Mouse (Mus musculus) adrenal gland, postnatal 36 days (tissue): ENCODE results near the gene Rtl5. TPM values are rescaled to one million over a fixed set of nuclear protein-coding genes. Genes with fewer than 3 reads are reported as not detected.

Experiments
- total RNA-seq, 2 experiments: library from RNA; stranded (reverse); gene quantifications; 2 replicates each; pipeline ENCODE4 v1.2.3; 2021

Gene Rtl5
- total RNA-seq, 2 experiments from 2014 or later = 7.3 to 9.6 TPM

Other genes with a start within 250 kb of the Rtl5 start
- gene Nhsl2, start 221.9 kb downstream of the Rtl5 start, total RNA-seq = 1 to 10 TPM; 3.6 to 7.1 TPM
- 10 to 100 TPM; 58.7 to 59.6 TPM for gene Pin4, start 48.1 kb upstream of the Rtl5 start, total RNA-seq
- gene Ercc6l, start 85.8 kb upstream of the Rtl5 start, total RNA-seq = under 1 TPM; 0.63 to 0.89 TPM
- 1,000 to 10,000 TPM in 1 of 2 experiments, 100 to 1,000 TPM in 1; 902 to 1,048 TPM for gene Rps4x, start 118.1 kb upstream of the Rtl5 start, total RNA-seq
- 10 to 100 TPM in 1 of 2 experiments, under 1 TPM in 1; 0.92 to 22.8 TPM for gene Cited1, start 180.9 kb upstream of the Rtl5 start, total RNA-seq